Mouse (Mus musculus) CD4-positive naive resting alpha-beta T cell, adult 76 days (primary cell): ENCODE data around the gene Vps26c. TPM values are rescaled to one million over a fixed set of nuclear protein-coding genes. Genes with fewer than 3 reads are reported as not detected.

ENCODE experiments used
- total RNA-seq: library from RNA; stranded (reverse); gene quantifications from one replicate; pipeline ENCODE4 v1.2.4, GENCODE M21; 2023

The Vps26c gene
- 19.1 TPM for total RNA-seq

GRCm38 (mm10) chr16:94526344-94527151 lies at the start of gene Vps26c:
Vps26c (minus strand) TSS chr16:94526830.

GRCm38 (mm10) chr16:94569229-94570176 lies 42.9 kb upstream of the Vps26c start, which contains the start of gene Dyrk1a:
Dyrk1a (plus strand) TSS chr16:94570010.

Other genes with a start within 250 kb of the Vps26c start
- 47.4 TPM for gene Hlcs, start 213.3 kb downstream of the Vps26c start, total RNA-seq
- not detected for gene Ripply3, start 198.4 kb downstream of the Vps26c start, total RNA-seq
- gene Ttc3, start 156.2 kb downstream of the Vps26c start, total RNA-seq = 115 TPM
- 37.6 TPM for gene Pigp, start 155.0 kb downstream of the Vps26c start, total RNA-seq
- 150 TPM for gene Dyrk1a, start 43.2 kb upstream of the Vps26c start, total RNA-seq